Mouse (Mus musculus): ENCODE results near the gene Pate1.

The Pate1 gene

DNA sequence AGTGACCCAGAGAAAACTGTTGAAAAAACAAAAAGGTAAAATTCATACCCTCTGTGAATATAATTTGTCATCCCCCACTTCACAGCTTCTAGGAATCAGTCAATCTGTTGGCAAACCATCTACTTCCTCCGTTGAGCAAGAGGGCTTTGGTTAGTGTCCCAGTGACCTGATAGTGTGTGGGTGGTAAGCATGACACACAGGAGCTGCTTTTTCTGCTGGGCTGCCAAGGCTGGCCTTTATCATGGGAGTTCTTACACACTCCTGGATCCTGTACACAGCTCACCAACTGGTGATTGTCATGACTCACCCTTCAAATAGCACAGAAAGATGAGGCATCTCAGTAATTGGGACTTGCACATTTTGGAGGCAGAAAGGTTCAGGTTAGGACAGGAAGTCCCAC, at the start of gene Pate1:
Pate1 (minus strand) TSS at position 378 of the 400 bp plus-strand sequence.
- no peak for DNase-seq (ENCODE audit: low spot score)

DNA sequence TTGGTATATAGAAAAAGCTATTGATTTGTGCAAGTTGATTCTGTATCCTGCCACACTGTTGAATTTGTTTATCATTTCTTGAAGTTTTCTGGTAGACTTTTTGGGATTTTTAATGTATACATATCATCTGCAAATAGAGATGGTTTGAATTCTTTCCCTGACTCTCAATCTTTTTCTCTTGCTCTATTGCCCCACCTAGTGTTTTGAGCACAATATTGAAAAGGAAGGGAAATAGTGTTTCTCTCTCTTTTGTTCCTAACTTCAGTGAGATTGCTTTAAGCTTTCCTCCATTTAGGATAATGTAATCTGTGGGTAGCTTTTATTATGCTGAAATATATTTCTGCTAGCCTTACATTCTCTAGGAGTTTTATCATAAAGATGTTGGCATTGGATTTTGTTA, 20.1 kb upstream of the Pate1 start:
- DNase-seq (ENCODE audit: low spot score), result no peak

GRCm38 (mm10) chr9:35691924-35692323, 4.7 kb upstream of the Pate1 start:
- no peak for DNase-seq (ENCODE audit: low spot score)

DNA sequence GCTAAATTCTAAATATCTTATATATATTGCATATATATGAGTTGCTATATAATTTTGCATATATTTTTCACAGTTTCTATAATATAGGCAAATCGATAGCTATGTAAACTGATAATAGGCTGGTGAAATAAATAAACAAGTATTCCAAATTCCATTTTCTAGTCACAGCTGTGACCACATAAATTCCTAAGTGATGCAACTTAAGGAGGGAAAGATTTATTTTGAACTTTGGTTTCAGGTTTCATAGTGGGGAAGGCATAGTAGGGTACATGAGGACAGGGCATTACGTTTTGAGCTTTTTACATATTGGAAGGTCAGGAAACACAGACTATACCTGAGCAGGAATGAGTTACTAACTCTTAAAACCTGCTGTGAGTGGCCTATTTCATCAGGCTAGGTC, 13.6 kb downstream of the Pate1 start:
- no peak for DNase-seq (ENCODE audit: low spot score)

DNA sequence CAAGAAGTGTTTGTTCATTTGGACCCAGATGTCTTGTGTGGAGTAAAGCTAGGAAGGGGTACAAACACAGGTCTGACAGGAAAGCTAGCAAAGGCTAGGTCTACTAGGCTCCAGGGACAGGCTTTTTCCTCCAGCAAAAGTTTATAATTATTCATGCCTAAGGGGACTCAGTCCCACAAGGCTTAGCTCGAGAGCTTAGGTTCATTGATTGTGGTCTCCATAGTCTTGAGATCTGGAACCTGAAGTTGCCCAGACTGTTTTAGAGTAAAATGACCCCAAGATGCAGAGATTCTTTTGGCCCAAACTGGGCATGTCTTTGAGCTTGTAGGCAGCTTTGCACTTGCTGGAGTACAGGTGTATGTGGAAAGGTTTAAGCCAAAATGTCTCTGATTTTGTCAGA, 39.1 kb downstream of the Pate1 start, which contains the start of gene Pate3:
Pate3 (minus strand) TSS at position 101 of the 400 bp plus-strand sequence.
- DNase-seq (ENCODE audit: low spot score), result no peak

Measured in yolk sac, embryonic 10.5 days (tissue).